Mouse (Mus musculus): ENCODE measurements at regions not wholly inside any gene's neighbourhood (a gene's known extent, or its start where the extent isn't known, plus 50 kb on each side); places are given as distances from the start of the nearest gene placed in this dataset.

GRCm38 (mm10) chr9:115545178-115545577, 235.0 kb upstream of the Stt3b start:
- TF ChIP-seq CTCF (IDR thresholded peaks at IDR 0.05; ENCODE audit: insufficient read depth, low read length): no peak
- no peak for TF ChIP-seq POLR2A (IDR thresholded peaks at IDR 0.05; ENCODE audit: borderline replicate concordance, extremely low read depth, low read depth, low read length)
